Mouse (Mus musculus): ENCODE results near the gene Lfng. TPM values are rescaled to one million over a fixed set of nuclear protein-coding genes. Genes with fewer than 3 reads are reported as not detected.

The Lfng gene
- polyA plus RNA-seq, 1 experiment, result 1.4 TPM

- TF ChIP-seq CTCF (IDR thresholded peaks at IDR 0.05; ENCODE audit: control insufficient read depth, insufficient read depth, insufficient replicate concordance, low read depth, low read length) (no peak), POLR2A (IDR thresholded peaks at IDR 0.05; ENCODE audit: control insufficient read depth, low read depth, low read length) (no peak)
- Histone ChIP-seq H3K4me1 (ENCODE audit: control insufficient read depth, insufficient read depth, low read length) (peaks cover 25% of the 10 kb centered on the region), H3K27me3 (ENCODE audit: control insufficient read depth, insufficient read depth, low read length) (no peaks in the 10 kb centered on the region; the same call in none of the 2 replicates), H3K27ac (ENCODE audit: control insufficient read depth, insufficient read depth, low read depth, low read length) (no peak overlapping the region), H3K4me3 (ENCODE audit: control insufficient read depth, low read depth, low read length) (no peak overlapping the region), H3K36me3 (ENCODE audit: control insufficient read depth, insufficient read depth, low read length) (no peaks in the 10 kb centered on the region)
Observed at GRCm38 (mm10) chr5:140604386-140604785, 2.7 kb upstream of the Lfng start.

DNA sequence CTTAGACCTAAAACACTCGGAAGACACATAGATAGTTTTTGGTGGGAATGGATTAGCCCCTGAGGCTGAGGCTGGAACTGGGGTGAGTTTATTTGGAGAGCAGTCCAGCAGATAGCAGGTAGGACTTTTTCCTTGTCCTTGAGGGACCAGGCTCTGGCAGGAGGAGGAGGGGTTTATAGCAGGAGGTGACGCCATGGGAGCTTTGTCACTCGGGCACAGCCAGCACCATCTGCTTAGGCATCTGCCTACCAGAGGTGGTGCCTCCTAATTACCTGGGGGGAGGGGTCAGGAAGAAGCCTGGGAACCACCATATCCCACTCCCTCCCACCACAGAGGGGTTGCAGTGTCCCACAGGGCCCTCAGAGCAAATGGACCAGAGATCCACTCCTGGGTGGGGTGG lies 1.9 kb upstream of the Lfng start:
- no peaks in the 10 kb centered on the region; the same call in none of the 2 replicates for H3K27me3 ChIP-seq (ENCODE audit: control insufficient read depth, insufficient read depth, low read length)
- no peaks in the 10 kb centered on the region for H3K36me3 ChIP-seq (ENCODE audit: control insufficient read depth, insufficient read depth, low read length)
- H3K4me1 ChIP-seq (ENCODE audit: control insufficient read depth, insufficient read depth, low read length), result peaks cover 25% of the 10 kb centered on the region
- H3K4me3 ChIP-seq (ENCODE audit: control insufficient read depth, low read depth, low read length), result no peak overlapping the region
- TF ChIP-seq CTCF (IDR thresholded peaks at IDR 0.05; ENCODE audit: control insufficient read depth, insufficient read depth, insufficient replicate concordance, low read depth, low read length), result no peak
- TF ChIP-seq POLR2A (IDR thresholded peaks at IDR 0.05; ENCODE audit: control insufficient read depth, low read depth, low read length), result no peak
- no peak overlapping the region for H3K27ac ChIP-seq (ENCODE audit: control insufficient read depth, insufficient read depth, low read depth, low read length)

DNA sequence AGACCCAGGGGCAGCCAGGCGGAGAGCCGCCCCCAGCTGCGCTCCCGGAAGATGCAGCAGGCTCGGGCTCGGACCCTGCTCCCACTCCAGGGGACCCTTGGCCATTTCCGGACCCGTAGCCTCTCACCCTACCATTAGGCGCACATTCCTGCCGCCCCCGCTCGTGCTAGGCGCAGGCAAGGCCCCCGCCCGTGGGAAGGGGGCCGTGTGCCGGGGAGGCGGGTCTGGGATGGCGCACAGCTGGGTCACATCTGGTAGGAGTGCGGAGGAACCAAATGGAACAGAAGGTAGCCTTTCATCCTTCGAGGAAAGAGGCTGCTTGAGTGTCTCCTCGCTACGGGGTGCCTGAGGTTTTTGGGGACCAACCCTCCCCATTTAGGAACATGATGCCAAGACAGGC lies 734 bp upstream of the Lfng start:
- no peak for TF ChIP-seq POLR2A (IDR thresholded peaks at IDR 0.05; ENCODE audit: control insufficient read depth, low read depth, low read length)
- no peak for TF ChIP-seq CTCF (IDR thresholded peaks at IDR 0.05; ENCODE audit: control insufficient read depth, insufficient read depth, insufficient replicate concordance, low read depth, low read length)
- Histone ChIP-seq H3K4me1 (ENCODE audit: control insufficient read depth, insufficient read depth, low read length) (peaks cover 32% of the 10 kb centered on the region), H3K4me3 (ENCODE audit: control insufficient read depth, low read depth, low read length) (peak overlapping the region; percentile 78), H3K36me3 (ENCODE audit: control insufficient read depth, insufficient read depth, low read length) (no peaks in the 10 kb centered on the region), H3K27ac (ENCODE audit: control insufficient read depth, insufficient read depth, low read depth, low read length) (no peak overlapping the region), H3K27me3 (ENCODE audit: control insufficient read depth, insufficient read depth, low read length) (no peaks in the 10 kb centered on the region; the same call in none of the 2 replicates)

DNA sequence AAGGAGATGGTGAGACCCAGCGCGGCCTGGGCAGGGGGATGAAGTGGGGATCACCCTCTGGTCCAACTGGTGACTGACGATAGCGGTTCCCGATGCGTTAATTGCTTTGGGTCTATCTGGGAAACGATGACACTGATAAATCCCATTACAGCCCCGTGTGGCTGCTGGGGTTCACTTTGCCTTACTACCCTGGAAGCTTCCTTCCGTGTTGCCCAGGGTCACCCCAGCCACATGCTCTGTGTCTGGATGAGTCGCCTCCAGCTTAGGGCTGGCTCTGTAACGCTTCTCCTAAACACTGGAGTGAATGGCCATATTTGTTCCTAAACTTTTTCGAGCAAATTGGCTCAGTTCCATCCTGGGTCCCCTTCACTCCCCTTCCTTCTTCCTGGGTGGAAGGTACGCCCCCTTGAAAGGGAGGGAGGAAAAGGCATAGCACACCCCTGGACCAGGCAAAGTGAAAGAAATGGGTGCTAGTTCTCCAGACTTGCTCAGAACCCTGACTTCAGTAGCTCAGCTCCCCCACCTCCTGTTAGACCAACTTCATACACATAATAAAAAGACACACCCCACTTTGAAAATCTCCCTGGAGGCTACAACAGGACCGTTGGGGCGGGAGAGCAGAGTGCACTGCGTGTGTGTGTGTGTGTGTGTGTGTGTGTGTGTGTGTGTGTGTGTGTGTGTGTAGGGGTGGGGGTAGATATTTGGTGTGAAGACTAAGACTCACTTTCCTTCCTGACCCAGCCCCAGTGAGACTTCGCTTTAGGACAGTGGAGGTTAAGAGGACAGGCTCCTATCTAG lies 915 bp downstream of the Lfng start:
- Histone ChIP-seq H3K36me3 (ENCODE audit: control insufficient read depth, insufficient read depth, low read length) (no peaks in the 10 kb centered on the region), H3K4me1 (ENCODE audit: control insufficient read depth, insufficient read depth, low read length) (peaks cover 32% of the 10 kb centered on the region), H3K4me3 (ENCODE audit: control insufficient read depth, low read depth, low read length) (peak overlapping the region; percentile 78), H3K27ac (ENCODE audit: control insufficient read depth, insufficient read depth, low read depth, low read length) (no peak overlapping the region; the same call in 1 of the 2 replicates), H3K27me3 (ENCODE audit: control insufficient read depth, insufficient read depth, low read length) (no peaks in the 10 kb centered on the region; the same call in none of the 2 replicates)
- TF ChIP-seq CTCF (IDR thresholded peaks at IDR 0.05; ENCODE audit: control insufficient read depth, insufficient read depth, insufficient replicate concordance, low read depth, low read length) (no peak), POLR2A (IDR thresholded peaks at IDR 0.05; ENCODE audit: control insufficient read depth, low read depth, low read length) (no peak)

DNA sequence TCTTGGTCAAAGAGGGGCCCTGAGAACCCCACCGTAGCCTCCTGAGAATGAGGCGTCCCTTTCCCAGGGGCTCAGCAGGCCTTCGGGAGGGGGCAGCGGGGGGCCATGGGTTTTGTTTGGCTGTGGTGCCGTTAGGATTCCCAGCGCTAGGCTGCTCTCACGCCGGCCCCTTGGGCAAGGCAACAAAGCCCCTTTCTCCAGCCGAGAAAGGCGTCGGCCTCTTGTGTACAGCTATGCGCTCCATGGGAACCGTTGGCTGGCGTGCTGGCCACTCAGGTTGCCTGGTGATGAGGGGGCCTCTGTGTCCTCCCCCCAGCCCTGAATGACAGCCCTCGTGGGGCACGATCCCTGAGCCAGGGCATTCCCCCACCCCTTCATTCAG lies 1.5 kb downstream of the Lfng start:
- no peaks in the 10 kb centered on the region for H3K36me3 ChIP-seq (ENCODE audit: control insufficient read depth, insufficient read depth, low read length)
- H3K4me3 ChIP-seq (ENCODE audit: control insufficient read depth, low read depth, low read length), result no peak overlapping the region
- no peak for TF ChIP-seq CTCF (IDR thresholded peaks at IDR 0.05; ENCODE audit: control insufficient read depth, insufficient read depth, insufficient replicate concordance, low read depth, low read length)
- no peak for TF ChIP-seq POLR2A (IDR thresholded peaks at IDR 0.05; ENCODE audit: control insufficient read depth, low read depth, low read length)
- peaks cover 32% of the 10 kb centered on the region for H3K4me1 ChIP-seq (ENCODE audit: control insufficient read depth, insufficient read depth, low read length)
- H3K27ac ChIP-seq (ENCODE audit: control insufficient read depth, insufficient read depth, low read depth, low read length), result no peak overlapping the region
- no peaks in the 10 kb centered on the region; the same call in none of the 2 replicates for H3K27me3 ChIP-seq (ENCODE audit: control insufficient read depth, insufficient read depth, low read length)

DNA sequence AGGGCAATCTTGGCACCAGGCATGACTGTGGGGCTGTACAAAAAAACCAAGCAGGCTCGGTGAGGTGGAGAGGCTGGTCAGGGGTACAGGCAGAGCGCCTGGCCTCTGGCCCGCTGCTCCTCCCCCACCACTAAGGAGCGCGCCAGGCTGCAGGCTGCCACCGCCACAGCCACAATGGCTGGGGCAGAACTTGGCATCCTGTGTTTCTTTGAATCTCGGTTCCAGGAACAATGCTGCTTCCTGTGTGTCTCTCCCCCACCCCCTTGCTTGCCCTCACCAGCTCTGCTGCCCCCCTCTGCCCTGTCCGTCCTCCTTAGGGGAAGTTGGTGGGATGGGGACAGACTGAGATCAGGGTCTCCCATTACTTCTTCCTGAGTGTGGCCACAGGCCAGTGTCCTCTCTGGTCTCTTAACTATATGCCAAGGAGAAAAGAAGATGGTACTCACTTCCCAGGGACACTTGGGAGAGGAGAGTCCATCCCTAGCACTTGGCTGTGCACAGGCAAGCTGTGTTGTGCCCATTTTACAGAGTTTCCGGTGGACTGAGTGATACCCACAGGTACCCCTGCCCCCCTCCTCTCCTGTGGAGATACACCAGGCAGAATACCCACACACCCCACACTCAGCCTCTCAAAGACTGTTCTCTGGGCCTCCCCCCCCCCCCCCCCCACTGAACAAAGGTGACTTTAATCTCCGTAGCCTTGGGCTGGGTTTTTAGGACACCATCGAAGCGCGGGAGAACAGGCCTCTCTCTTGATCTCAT lies 2.6 kb downstream of the Lfng start:
- no peak for TF ChIP-seq POLR2A (IDR thresholded peaks at IDR 0.05; ENCODE audit: control insufficient read depth, low read depth, low read length)
- TF ChIP-seq CTCF (IDR thresholded peaks at IDR 0.05; ENCODE audit: control insufficient read depth, insufficient read depth, insufficient replicate concordance, low read depth, low read length), result no peak
- Histone ChIP-seq H3K4me3 (ENCODE audit: control insufficient read depth, low read depth, low read length) (no peak overlapping the region), H3K4me1 (ENCODE audit: control insufficient read depth, insufficient read depth, low read length) (peaks cover 25% of the 10 kb centered on the region), H3K36me3 (ENCODE audit: control insufficient read depth, insufficient read depth, low read length) (no peaks in the 10 kb centered on the region), H3K27ac (ENCODE audit: control insufficient read depth, insufficient read depth, low read depth, low read length) (0 out of 2 replicates have a peak overlapping the region, but pooled peaks have one; percentile 37), H3K27me3 (ENCODE audit: control insufficient read depth, insufficient read depth, low read length) (no peaks in the 10 kb centered on the region; the same call in none of the 2 replicates)
